Mouse (Mus musculus) layer of hippocampus, postnatal 36 days (tissue): Measurements from ENCODE around the gene Oog1. TPM values are rescaled to one million over a fixed set of nuclear protein-coding genes. Genes with fewer than 3 reads are reported as not detected.
"Not testable (repeated sequence)": the region's sequence is repeated elsewhere in the genome, so short reads cannot be mapped to it uniquely, and the experiment has no call there.

ENCODE experiments used
- DNase-seq, 2 experiments: peaks; one replicate each; pipeline ENCODE4 v3.0.0; 2022
- total RNA-seq, 2 experiments: library from RNA; stranded (reverse); gene quantifications; 2 replicates each; pipeline ENCODE4 v1.2.3; 2021

Gene Oog1
- total RNA-seq, result not detected

GRCm38 (mm10) chr12:87602388-87602787, at the start of gene Oog1:
Gene Oog1 (plus strand): TSS chr12:87602688.
- not testable (repeated sequence) for DNase-seq

GRCm38 (mm10) chr12:87601388-87601787, 1.1 kb upstream of the Oog1 start:
- not testable (repeated sequence) for DNase-seq

DNA sequence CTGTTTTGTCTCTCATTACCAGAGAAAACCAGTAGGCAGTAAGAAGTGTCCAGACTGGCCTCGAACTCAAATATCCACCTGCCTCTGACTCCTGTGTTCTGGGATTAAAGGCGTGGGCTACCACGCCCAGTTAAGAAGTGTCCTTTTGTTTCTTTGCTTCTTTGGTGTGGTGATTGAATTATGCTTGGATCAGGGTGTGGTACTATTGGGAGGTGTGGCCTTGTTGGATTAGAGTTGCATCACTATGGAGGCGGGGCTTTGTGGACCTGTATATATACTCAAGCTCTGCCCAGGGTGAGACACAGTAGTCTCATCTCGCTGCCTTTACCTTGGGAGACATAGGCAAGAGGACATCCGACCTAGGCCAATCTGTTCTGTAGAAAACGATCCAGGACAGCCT, 16.1 kb downstream of the Oog1 start, which contains the start of gene Gm4027:
Gene Gm4027 (plus strand): TSS at position 301 of the 400 bp plus-strand sequence.
- DNase-seq, result not testable (repeated sequence)

DNA sequence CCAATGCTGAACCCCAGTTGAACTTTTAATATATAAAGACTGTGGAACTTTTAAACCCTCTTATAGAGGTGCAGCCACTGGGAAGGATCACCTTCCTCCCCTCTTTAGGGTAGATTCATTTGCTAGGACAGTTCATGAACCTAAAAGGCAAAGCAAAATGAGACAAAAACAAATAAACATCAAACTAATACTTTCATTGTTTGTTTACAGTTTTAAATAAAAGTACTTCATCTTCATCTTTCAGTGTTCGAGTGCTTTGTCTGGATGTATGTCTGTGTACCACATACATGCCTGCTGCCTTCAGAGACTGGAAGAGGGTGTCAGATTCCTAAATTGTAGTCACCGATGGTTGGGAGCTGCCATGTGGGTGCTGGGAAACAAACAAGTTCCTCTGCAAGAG, 42.0 kb downstream of the Oog1 start, which contains the start of gene Gm16381:
Gene Gm16381 (minus strand): TSS at position 101 of the 400 bp plus-strand sequence.
- DNase-seq, result not testable (repeated sequence)

GRCm38 (mm10) chr12:87652916-87653703, 50.6 kb downstream of the Oog1 start:
- DNase-seq, result not testable (repeated sequence)

Other genes starting within 250 kb of the Oog1 start
- 10 to 100 TPM; 29.2 to 32.8 TPM for gene Sptlc2, start 214.3 kb upstream of the Oog1 start, total RNA-seq
- gene Slirp, start 158.8 kb upstream of the Oog1 start, total RNA-seq, result 10 to 100 TPM; 90.6 to 99.4 TPM
- gene Alkbh1, start 158.7 kb upstream of the Oog1 start, total RNA-seq, result 10 to 100 TPM; 20.8 to 21.7 TPM
- 10 to 100 TPM; 67.3 to 68.6 TPM for gene Snw1, start 130.4 kb upstream of the Oog1 start, total RNA-seq
- gene Gm5788, start 108.0 kb upstream of the Oog1 start, total RNA-seq, result not detected
- not detected for gene Gm8300, start 88.4 kb upstream of the Oog1 start, total RNA-seq
- gene Gm4027, start 16.2 kb downstream of the Oog1 start, total RNA-seq, result not detected
- gene Gm16381, start 41.9 kb downstream of the Oog1 start, total RNA-seq, result not detected
- not detected for gene Gm21319, start 173.1 kb downstream of the Oog1 start, total RNA-seq
- not detected for gene Gm21936, start 192.8 kb downstream of the Oog1 start, total RNA-seq
- not detected for gene BB287469, start 213.9 kb downstream of the Oog1 start, total RNA-seq
- gene Gm2001, start 239.7 kb downstream of the Oog1 start, total RNA-seq, result not detected